Mouse (Mus musculus) ovary, adult 18-20 months (tissue): Measurements from ENCODE around the gene F7.
A peak's percentile ranks its signal among the peaks of the same experiment; 100 is the strongest.

ENCODE experiments used
- DNase-seq: peaks from one replicate; pipeline ENCODE4 v3.0.0; 2022; ENCODE audit warnings: low spot score, mixed read lengths

Gene F7

DNA sequence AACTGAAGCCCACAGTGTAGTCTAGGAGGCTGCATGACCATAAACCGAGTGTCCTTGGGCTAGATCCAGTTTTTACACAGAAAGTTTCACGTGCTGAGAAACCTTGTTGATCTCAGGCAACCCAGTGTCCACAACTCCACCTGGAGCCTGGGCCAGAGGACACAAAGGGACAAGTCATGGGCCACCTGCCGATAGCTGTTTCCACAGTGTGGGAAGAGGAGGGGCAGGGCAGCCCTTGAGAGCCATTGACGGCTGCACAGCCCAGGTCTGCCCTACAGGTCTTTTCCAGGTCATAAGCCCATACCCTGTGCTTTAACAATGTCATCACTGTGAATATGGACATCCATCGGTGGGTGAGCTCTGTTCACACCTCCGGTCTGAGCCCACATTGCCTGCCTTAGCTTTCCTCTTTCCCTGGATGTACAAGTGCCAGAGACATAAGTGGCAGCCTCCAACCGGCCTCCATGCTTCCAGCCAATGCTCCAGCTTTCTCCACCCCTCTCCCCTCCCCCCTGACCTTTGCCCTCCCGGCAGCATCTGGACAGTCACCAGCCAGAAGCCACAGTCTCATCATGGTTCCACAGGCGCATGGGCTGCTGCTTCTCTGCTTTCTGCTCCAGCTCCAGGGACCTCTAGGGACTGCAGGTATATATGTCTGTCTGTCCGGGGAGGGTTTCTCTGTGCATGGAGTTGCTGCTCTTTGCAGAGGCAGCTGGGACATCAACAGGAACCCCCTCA is at the start of gene F7:
Gene F7, plus strand, starts transcription at position 548 of the 738 bp plus-strand sequence.
- DNase-seq = no peak

DNA sequence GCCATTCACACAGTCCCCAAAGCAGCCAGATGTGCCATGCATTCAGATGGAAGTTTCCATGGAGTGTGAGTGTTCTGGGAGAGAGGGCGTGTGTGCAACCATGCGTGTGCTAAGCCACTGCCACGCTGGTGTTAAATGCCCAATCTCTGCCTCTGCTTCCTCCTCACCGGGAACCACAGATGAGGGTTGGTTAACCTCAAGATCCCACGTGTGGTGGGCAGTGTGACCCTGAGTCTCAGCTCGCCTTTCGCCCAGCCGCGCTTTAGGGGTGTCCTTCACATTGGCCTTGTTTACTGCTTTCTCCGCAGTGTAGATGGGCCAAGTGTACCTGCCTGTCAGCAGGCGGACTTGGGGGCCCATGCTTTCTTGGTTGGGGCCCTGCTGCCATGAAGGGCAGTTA is 49.5 kb upstream of the F7 start:
- DNase-seq = no peak

DNA sequence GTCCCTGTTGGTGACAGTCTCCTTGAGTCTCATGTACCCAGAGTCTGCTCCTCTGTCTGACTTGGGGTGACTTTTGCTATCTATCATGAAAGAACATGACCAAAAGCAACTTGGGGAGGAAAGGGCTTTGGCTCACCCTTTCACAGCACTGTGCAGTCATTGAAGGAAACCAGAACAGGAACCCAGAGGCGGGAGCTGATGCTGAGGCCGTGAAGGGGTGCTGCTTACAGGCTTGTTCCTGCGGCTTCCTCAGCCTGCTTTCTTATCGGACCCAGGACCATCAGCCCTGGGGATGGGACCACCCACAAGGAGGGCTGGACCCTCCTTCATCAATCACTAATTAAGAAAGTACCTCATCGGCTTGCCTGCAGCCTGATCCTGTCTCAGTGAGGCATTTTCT is 49.1 kb upstream of the F7 start:
- DNase-seq = no peak

DNA sequence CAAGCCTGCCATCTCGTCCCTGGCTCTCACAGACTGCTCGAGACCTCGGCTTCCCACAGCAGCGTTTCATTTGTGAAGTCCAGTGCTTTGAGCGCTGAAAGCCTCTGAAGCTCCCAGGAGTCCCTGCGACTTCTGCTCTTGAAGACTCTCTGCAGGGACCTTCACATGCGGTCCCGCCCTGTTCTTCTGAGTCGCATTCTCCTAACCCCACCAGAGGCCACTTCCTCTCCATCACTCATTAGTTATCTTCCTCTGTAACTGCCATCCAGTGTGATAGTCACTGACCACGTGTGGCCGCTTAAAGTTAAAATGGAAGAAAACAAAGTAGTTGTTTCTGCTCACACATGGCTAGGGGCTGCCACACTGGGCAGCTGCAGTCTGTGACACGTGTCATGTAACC is 48.5 kb upstream of the F7 start:
- DNase-seq = no peak

DNA sequence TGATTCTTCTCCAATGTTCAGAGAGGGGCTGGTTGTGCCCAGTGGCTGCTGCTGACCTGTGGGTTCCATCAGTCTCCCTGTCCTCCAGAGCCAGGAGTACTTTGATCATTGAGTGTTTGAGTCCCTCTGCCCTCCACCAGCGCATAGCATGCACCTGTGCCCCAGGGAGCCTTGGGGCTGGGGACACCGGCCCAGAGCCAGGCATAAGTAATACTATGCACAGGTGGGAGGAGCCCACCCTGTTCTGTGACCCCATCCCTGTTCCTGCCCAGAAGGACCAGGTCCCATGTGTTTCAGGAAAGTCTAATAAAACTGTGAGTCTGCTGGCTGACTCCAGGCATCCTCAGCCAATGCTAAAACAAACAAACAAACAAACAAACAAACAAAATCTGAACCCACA is 47.5 kb upstream of the F7 start:
- no peak for DNase-seq

DNA sequence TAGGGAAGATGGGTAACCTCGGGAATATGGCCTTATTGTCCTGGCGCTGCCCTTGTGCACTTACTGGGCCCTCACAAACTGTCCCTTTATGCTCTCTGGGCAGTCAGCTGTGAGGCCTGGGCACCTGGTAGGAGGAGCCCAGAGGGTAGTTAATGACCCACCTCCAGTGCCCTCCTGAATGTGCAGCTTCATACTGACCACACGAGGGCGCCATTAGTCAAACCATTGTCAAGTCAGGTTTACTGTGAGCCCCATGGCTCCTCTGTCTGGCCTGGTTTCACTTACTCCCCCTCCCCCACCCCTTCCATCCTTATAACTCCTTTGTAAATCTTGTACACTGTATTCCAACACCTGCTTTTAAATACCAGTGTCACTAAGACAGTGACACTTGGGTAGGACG is 47.1 kb upstream of the F7 start:
- no peak for DNase-seq

GRCm38 (mm10) chr8:12983681-12984467 is 42.0 kb upstream of the F7 start:
- DNase-seq = no peak

GRCm38 (mm10) chr8:12984601-12985243 is 41.1 kb upstream of the F7 start:
- DNase-seq = no peak

DNA sequence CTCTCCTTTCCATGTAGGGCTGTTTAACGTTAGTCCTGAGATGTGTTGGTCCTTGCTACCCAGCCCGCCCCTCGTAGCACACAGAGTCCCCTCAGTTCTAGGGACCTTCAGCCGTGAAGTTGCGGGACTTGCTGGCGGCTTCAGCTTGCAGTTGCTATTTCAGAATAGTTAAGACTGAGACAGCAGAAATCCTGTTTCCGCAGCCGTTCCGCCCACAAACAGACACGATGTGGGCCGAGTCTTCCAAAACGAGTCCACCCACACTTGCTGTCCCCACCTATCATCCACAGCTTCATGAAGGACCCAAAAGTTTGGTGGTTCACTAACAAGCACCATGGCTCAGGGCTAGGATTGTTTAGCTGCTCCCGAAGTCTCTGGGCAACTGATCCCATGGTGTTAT is 40.6 kb upstream of the F7 start:
- no peak for DNase-seq

- no peak for DNase-seq
Measured at GRCm38 (mm10) chr8:12987571-12987970, 38.3 kb upstream of the F7 start.

- DNase-seq = no peak
Measured at GRCm38 (mm10) chr8:12988722-12989430, 37.0 kb upstream of the F7 start.

DNA sequence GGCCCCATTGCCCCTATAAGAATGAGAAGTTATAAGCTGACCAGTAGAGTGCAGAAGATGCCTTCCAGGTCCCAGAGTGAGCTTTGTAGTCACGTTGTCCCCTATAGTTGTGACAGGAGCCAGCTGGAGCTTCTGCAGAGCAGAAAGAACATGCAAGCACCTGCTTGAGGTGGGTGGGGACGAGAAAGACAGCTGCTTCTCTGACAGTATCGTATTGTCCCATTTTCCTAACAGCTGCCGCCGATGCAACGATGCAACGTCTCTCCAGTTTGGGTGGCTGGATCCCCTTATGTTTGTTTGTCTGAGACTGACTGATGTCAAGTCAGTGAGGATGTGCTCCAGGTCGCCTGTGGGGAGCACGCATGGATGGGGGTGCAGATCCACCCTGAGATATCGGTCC is 34.4 kb upstream of the F7 start:
- DNase-seq = no peak

DNA sequence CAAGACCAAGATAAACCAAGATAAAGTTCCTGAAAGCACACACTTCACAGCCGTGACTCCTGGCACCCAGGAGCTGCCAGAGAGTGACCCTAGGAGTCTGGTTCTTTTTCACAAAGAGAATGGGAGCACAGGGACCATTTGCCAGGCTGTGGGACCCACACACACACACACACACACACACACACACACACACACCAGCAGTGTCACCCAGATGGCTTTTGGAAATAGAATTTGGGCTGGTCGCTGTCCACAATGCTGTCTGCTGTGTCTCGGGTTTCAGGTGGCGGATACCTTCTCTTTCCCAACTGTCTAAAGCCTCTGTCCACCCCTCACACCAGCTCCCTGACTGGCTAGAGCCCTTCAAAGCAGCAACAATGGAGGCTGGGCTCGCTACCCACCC is 31.4 kb upstream of the F7 start:
- DNase-seq = no peak

DNA sequence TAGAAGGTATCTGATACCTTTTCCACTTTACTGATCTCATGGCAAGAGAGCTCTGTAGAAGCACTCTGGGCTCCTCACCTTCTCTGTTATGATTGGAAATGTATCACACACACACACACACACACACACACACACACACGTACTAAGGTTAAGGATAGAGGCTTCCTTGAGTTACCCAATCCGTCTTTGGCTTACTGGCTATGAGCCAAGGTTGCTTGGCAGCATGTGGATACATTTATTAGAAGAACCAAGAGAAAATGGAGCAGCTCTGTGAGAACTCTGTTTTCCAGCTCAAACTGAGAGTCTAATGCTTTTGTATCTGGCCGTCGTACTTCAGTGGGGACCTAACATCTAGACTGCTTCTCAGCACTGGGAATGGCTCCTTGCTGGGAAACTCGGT is 30.4 kb upstream of the F7 start:
- DNase-seq = no peak

DNA sequence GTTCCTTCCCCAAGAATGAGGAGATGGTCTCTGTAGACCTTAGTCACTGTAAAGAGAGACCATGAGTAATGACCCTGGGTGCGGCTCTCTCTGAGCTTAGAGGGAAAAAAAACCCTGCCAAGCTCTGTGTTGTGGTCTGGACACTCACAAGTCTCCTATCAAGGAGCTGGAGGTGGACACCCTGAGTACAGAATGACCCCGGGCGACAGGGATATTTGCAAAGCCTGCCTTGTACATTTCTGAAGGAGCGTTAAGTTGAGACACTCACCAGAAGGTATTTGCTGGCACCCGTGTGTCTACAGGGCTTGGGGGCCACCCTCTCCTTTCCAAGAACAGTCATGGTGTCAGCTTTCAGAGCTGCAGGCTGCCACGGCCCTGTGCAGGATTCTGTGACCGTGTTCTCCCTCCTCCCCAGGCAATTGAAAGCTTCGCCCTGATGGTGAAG is 29.0 kb upstream of the F7 start:
- no peak for DNase-seq

DNA sequence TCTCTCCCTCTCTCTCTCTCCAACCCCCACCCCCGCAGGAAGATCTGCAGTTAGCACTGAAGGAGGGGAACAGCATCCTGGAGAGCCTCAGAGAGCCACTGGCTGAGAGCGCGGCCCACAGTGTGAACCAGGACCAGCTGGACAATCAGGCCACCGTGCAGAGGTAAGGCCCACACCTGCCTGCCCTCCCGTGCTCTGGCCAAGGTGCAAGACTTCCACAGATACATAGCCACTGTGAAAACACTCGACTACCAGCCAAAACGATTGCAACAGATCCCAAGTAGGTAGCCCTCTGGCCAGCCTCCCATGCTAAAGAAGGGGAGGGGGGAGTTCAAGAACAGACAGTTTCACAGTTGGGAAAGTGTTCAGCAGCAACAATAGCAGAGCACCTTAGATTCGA is 27.5 kb upstream of the F7 start:
- no peak for DNase-seq

DNA sequence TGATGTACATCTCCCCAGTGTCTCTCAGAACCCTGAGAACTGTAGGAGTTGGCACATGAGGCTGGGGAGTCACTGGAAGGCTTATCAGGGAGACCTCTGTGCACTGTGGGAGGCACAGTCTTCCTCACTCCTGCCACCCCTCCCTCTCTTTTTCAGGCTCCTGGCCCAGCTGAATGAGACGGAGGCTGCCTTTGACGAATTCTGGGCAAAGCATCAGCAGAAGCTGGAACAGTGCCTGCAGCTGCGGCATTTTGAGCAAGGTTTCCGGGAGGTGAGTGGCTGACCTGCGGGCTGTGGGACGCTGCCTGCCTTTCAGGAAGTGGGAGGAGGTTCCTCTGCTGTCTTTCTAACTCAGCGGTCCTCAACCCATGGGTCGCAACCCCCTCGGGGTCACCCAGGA is 26.0 kb upstream of the F7 start:
- DNase-seq = peak; percentile 24

- DNase-seq = no peak
Measured at GRCm38 (mm10) chr8:13007458-13007857, 18.4 kb upstream of the F7 start.

DNA sequence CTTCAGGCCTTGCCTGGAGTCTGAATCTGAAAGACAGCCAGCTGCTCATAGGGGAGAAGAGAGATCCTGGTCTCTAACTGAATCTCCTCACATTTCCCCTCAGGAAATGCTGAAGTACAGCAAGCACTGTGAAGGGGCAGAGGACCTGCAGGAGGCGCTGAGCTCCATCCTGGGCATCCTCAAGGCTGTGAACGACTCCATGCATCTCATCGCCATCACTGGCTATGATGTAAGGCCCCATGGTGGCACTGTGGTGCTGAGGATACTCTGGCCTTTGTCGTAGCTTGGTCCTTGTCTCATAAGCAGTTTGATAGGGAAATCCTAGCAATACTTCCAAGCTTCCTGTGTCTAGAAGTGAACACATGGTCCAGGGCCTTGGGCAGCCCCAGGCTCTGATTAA is 15.5 kb upstream of the F7 start:
- DNase-seq = no peak

DNA sequence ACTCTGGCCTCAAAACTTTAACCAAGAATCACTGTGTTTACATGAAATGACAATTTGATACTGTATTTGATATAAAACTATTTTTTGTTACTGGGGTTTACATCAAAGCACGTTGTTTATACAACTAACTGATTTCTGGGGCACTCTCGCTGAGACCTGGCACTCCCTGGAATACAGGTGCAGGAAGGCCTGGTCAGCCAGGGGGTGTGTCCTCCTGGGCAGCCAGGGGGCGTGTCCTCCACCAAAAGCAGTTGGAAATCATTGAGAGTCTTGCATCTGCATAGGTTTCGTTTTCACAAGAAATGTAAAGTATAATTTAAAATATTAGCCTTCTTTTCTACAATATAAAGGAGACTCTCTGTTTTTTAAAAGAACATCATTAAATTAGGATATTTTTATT is 6.3 kb upstream of the F7 start:
- DNase-seq = no peak

GRCm38 (mm10) chr8:13021830-13022229 is 4.0 kb upstream of the F7 start:
- no peak for DNase-seq

- DNase-seq = no peak
Measured at GRCm38 (mm10) chr8:13027615-13028014, 1.8 kb downstream of the F7 start.

GRCm38 (mm10) chr8:13028482-13028881 is 2.6 kb downstream of the F7 start:
- DNase-seq = no peak
